Mouse (Mus musculus) adrenal gland, postnatal 36 days (tissue): ENCODE results near the gene Lpcat1. TPM values are rescaled to one million over a fixed set of nuclear protein-coding genes. Genes with fewer than 3 reads are reported as not detected.

Experiments
- DNase-seq, 2 experiments: peaks; one replicate each; pipeline ENCODE4 v3.0.0; 2021; ENCODE audit warnings: mixed read lengths in 1 of 2
- total RNA-seq, 2 experiments: library from RNA; stranded (reverse); gene quantifications; 2 replicates each; pipeline ENCODE4 v1.2.3; 2021

Gene Lpcat1
- total RNA-seq, 2 experiments from 2014 or later: 15.5 to 15.9 TPM

DNA sequence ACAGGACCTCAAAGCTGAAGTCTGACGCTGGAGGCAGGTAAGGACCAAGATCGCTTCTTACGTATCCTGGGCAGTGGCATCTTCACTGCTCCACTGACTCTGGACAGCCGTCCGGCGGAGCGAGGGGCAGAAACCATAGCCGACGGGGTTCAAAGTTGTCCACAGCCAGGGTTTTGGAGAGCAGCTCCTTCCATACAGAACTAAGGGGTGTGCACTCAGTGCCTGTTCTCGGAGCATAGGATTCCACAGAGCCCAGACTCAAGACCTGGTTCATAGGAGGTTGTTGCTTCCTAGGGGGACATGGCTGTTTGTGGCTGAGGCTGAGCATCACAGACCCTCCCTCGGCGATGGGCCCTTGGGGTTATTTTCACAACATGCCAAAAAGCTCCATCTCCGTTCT is 69.8 kb downstream of the Lpcat1 start:
- no peak for DNase-seq

DNA sequence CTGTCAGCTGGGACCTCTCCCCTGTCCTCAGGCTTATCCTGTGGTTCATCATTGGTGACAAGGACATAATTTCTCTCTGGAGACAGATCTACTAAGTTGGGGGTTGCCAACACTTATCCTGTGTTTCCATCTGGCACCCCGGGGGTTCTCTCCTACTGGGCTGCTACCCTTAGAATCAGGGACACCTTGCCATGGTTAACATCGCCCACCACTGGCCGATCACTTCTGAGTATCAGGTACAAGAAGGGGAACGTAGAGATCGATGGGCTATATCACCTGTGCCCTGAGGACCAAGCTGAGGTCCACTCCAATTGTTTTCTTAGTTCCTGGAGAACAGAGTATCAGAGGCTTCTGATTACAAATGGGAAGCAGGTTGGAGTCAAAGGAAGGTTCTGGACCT is 97.2 kb downstream of the Lpcat1 start:
- no peak for DNase-seq

Other genes starting within 250 kb of the Lpcat1 start
- gene Irx4, start 206.7 kb upstream of the Lpcat1 start, total RNA-seq: not detected
- 10 to 100 TPM; 62.3 to 68.9 TPM for gene Mrpl36, start 138.7 kb upstream of the Lpcat1 start, total RNA-seq
- gene Ndufs6, start 138.7 kb upstream of the Lpcat1 start, total RNA-seq: 100 to 1,000 TPM; 240 to 275 TPM
- not detected for gene Slc6a3, start 69.5 kb downstream of the Lpcat1 start, total RNA-seq
- 100 to 1,000 TPM; 156 to 171 TPM for gene Clptm1l, start 136.8 kb downstream of the Lpcat1 start, total RNA-seq
- 1 to 10 TPM; 4.6 to 7.1 TPM for gene Tert, start 159.7 kb downstream of the Lpcat1 start, total RNA-seq
- not detected for gene Slc6a18, start 210.8 kb downstream of the Lpcat1 start, total RNA-seq
- under 1 TPM; 0.20 to 0.26 TPM for gene Slc6a19, start 237.7 kb downstream of the Lpcat1 start, total RNA-seq